7 mouse cellular contexts compared by ENCODE assay signal in the genomic region with DNA sequence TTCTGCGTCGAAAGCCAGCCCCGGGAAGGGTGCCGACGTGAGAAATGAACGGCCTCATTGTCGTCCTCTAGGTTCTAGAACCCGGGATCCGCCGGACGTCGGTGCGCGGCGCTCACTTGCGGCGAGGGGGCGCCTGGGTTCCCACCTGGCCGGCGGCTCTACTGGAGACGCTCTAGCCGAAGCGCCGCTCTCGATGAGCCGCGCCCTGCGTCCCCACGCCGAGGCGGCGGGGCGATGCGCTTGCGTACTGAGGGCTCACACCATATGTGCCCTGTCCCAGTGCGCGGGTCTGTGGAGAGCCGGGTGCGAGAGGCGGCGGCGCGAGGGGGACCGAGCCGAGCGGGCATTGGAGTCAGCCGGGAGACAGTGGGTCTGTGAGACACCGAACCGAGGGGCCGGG. TPM values are rescaled to one million over a fixed set of nuclear protein-coding genes. Genes with fewer than 3 reads are reported as not detected.
DNase-seq lines count a peak whose midpoint lies in the region; ATAC-seq lines count a peak whose summit lies in the region.

A gene (minus strand): TSS at position 27 of the 400 bp plus-strand sequence.
A gene (plus strand): TSS at position 144 of the 400 bp plus-strand sequence.

- peak within 1 kb of the TSS; percentile 82 for H3K9ac ChIP-seq in intestine, embryonic 15.5 days

- WGBS in intestine, embryonic 15.5 days: under 1% methylated on average over 50 of the region's 50 CpGs
- under 1% methylated on average over 50 of the region's 50 CpGs for WGBS in midbrain, embryonic 10.5 days

- peak within 1 kb of the TSS; percentile 83 for H3K4me3 ChIP-seq in intestine, embryonic 15.5 days (replicated peaks)
- H3K4me3 ChIP-seq in midbrain, embryonic 10.5 days: peak within 1 kb of the TSS; percentile 99

- peaks cover 20% of the 10 kb centered on the region for H3K36me3 ChIP-seq in intestine, embryonic 15.5 days
- peaks cover 30% of the 10 kb centered on the region for H3K36me3 ChIP-seq in midbrain, embryonic 10.5 days

- peak; percentile 91 for DNase-seq in adrenal gland, adult 18-20 months (ENCODE audit: low spot score in 2 of 2)
- peak; percentile 100 for DNase-seq in embryo, embryonic 11 days
- DNase-seq in gastrocnemius, postnatal 36 days: peak; percentile 88 to 92
- peak; percentile 97 to 98 for DNase-seq in left cerebral cortex, postnatal 25 days (ENCODE audit: low spot score in 2 of 2)
- DNase-seq in midbrain, embryonic 10.5 days (ENCODE audit: low spot score): peak; percentile 94
- peak; percentile 94 for DNase-seq in right cerebral cortex, postnatal 4 days

- H3K27me3 ChIP-seq in intestine, embryonic 15.5 days (replicated peaks): no peaks in the 10 kb centered on the region
- H3K27me3 ChIP-seq in midbrain, embryonic 10.5 days (ENCODE audit: low read depth, poor library complexity, severe bottlenecking): no peaks in the 10 kb centered on the region

- H3K4me2 ChIP-seq in intestine, embryonic 15.5 days (replicated peaks): peak within 1 kb of the TSS; percentile 83

- peak within 1 kb of the TSS; percentile 90 for H3K27ac ChIP-seq in intestine, embryonic 15.5 days
- peak within 1 kb of the TSS; percentile 94 for H3K27ac ChIP-seq in midbrain, embryonic 10.5 days (replicated peaks)

- intact Hi-C loops in gastrocnemius, postnatal 36 days (cut with DNase I): loop anchor here (5.0 kb wide), 2 partner anchors 129 to 131 kb away; a partner anchor contains a TSS
- intact Hi-C loops in left cerebral cortex, postnatal 25 days (cut with DNase I): loop anchor here (1.0 to 10.0 kb wide), 3 partner anchors 106 to 323 kb away; a partner anchor contains a TSS

- peaks cover 10% of the 10 kb centered on the region for H3K4me1 ChIP-seq in intestine, embryonic 15.5 days (replicated peaks)
- peaks cover 18% of the 10 kb centered on the region for H3K4me1 ChIP-seq in midbrain, embryonic 10.5 days

- peak; percentile 93 for ATAC-seq in intestine, embryonic 15.5 days

- no peaks in the 10 kb centered on the region for H3K9me3 ChIP-seq in intestine, embryonic 15.5 days
- no peaks in the 10 kb centered on the region for H3K9me3 ChIP-seq in midbrain, embryonic 10.5 days (replicated peaks)

RNA-seq across cellular contexts. Expression of the first gene that starts in this region (rescaled TPM):
- total RNA-seq in adrenal gland, adult 18-20 months (2021): 10 to 100 TPM; 71.7 to 77.9 TPM
- 10 to 100 TPM; 27.0 to 31.0 TPM for total RNA-seq in gastrocnemius, postnatal 36 days (2021)
- polyA plus RNA-seq in intestine, embryonic 15.5 days (2015; fragmentation: Nextera tagmentation; extraction: Ambion mirVana): 130 and 146 TPM in 2 replicates
- total RNA-seq in left cerebral cortex, postnatal 25 days (2021): 10 to 100 TPM; 55.9 to 63.2 TPM
- 154 and 160 TPM in 2 replicates for polyA plus RNA-seq in midbrain, embryonic 10.5 days (2016; fragmentation: Nextera tagmentation; extraction: Ambion mirVana)

RNA-seq across cellular contexts. Expression of the second gene that starts in this region (rescaled TPM):
- 10 to 100 TPM; 47.2 to 47.8 TPM for total RNA-seq in adrenal gland, adult 18-20 months (2021)
- 10 to 100 TPM; 31.1 to 36.5 TPM for total RNA-seq in gastrocnemius, postnatal 36 days (2021)
- 26.2 and 28.7 TPM in 2 replicates for polyA plus RNA-seq in intestine, embryonic 15.5 days (2015; fragmentation: Nextera tagmentation; extraction: Ambion mirVana)
- 10 to 100 TPM; 40.0 to 40.2 TPM for total RNA-seq in left cerebral cortex, postnatal 25 days (2021)
- polyA plus RNA-seq in midbrain, embryonic 10.5 days (2016; fragmentation: Nextera tagmentation; extraction: Ambion mirVana): 24.7 and 24.9 TPM in 2 replicates

Comparison
In these comparisons a context has a peak if more than half of its experiments do, and no peak if none do; other contexts are left out.
1. Peak in every context shown above with its lines: DNase-seq, ATAC-seq, H3K4me3 ChIP-seq and H3K27ac ChIP-seq.